Mouse (Mus musculus): ENCODE results near the gene Cog5. TPM values are rescaled to one million over a fixed set of nuclear protein-coding genes. Genes with fewer than 3 reads are reported as not detected.

The Cog5 gene
- total RNA-seq, 2 experiments from 2014 or later: 56.3 to 61.0 TPM

- ATAC-seq (replicated peaks; ENCODE audit: poor library complexity, severe bottlenecking): no peak
Observed at GRCm38 (mm10) chr12:31818051-31818461, 163.4 kb downstream of the Cog5 start.

- ATAC-seq (replicated peaks; ENCODE audit: poor library complexity, severe bottlenecking): no peak
Observed at GRCm38 (mm10) chr12:31819096-31819495, 164.4 kb downstream of the Cog5 start.

- no peak for ATAC-seq (replicated peaks; ENCODE audit: poor library complexity, severe bottlenecking)
Observed at GRCm38 (mm10) chr12:31819520-31819919, 164.9 kb downstream of the Cog5 start.

GRCm38 (mm10) chr12:31823671-31824070 lies 169.0 kb downstream of the Cog5 start:
- no peak for ATAC-seq (replicated peaks; ENCODE audit: poor library complexity, severe bottlenecking)

- ATAC-seq (replicated peaks; ENCODE audit: poor library complexity, severe bottlenecking): no peak
Observed at GRCm38 (mm10) chr12:31824831-31825230, 170.2 kb downstream of the Cog5 start.

GRCm38 (mm10) chr12:31825821-31826220 lies 171.2 kb downstream of the Cog5 start:
- ATAC-seq (replicated peaks; ENCODE audit: poor library complexity, severe bottlenecking): no peak

DNA sequence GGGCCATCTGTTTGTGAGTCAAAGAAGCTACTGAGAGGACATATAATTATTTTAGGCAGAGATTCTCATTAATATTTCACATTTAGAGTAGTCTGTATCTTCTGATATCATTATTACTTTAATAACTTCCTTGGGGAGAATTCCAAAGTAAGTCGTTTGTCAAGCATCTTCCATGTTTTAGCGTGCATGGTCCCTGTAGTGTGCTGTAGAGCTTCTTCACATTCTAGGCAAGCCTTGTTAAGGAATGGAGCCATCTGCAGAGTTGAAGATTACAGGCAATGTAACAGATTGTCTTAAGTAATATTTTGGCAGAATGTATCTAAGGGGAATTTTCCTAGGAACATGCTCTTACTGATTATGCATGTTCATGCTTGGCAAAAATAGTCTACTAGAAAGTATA lies 171.8 kb downstream of the Cog5 start:
- ATAC-seq (replicated peaks; ENCODE audit: poor library complexity, severe bottlenecking): no peak

DNA sequence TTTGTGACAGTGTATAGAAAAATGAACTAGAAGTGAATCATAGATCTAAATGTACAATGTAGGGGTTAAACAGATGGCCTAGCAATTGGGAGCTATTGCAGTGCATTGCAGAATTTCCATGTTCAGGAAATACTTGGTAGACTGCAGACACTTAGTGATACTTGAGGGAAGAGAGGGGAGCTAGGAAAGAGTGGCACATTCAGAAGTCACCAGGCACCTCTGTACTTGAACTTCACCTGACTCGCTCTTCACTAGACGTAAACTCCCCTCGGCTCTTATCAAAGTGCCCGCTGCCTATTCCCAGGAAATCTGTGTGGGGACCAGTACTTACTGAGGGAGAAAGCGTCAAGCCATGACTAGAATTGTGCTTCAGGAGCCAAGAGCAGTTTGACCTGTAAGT lies 180.8 kb downstream of the Cog5 start:
- ATAC-seq (replicated peaks; ENCODE audit: poor library complexity, severe bottlenecking): no peak

GRCm38 (mm10) chr12:31836211-31836610 lies 181.5 kb downstream of the Cog5 start:
- no peak for ATAC-seq (replicated peaks; ENCODE audit: poor library complexity, severe bottlenecking)

- no peak for ATAC-seq (replicated peaks; ENCODE audit: poor library complexity, severe bottlenecking)
Observed at GRCm38 (mm10) chr12:31838521-31838920, 183.9 kb downstream of the Cog5 start.

DNA sequence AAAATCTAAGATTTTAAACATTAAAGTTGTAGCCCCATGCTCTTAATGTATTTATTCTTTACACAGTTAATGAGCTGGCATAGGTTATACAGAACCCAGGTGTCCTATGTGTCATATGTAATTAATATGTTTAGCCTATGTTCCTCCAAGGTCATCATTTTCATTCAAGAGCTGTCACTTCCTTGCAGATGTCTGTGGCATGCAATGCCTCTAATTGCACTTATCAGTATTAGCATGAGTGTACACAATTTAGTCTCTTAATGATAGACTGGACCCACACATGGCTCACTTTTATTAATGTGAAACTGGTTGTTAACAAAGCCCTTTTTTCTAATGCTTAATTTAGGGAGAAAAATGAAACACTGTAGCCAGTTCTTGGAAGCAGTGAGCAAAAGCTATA lies 184.6 kb downstream of the Cog5 start:
- ATAC-seq (replicated peaks; ENCODE audit: poor library complexity, severe bottlenecking): no peak

DNA sequence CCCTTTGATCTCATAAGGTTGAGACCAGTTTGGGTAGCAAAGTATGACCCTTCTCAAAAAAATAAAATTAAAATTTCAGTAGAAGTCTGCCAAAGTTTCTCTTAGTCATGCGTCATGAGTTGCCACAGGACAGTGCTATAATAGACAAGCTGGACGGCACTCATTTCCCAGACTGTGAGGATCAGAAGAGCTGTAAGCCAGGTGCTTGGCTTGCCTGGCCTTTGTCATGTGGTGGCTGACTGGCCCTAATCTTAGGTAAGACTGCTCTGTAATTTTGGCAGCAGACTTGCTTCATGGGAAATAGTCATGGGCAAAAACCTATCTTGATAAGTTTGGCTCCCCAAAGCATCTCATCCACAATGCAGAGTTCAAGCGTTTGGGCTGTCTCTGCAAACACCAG lies 191.4 kb downstream of the Cog5 start:
- no peak for ATAC-seq (replicated peaks; ENCODE audit: poor library complexity, severe bottlenecking)

- no peak for ATAC-seq (replicated peaks; ENCODE audit: poor library complexity, severe bottlenecking)
Observed at GRCm38 (mm10) chr12:31848630-31849415, 194.2 kb downstream of the Cog5 start.

DNA sequence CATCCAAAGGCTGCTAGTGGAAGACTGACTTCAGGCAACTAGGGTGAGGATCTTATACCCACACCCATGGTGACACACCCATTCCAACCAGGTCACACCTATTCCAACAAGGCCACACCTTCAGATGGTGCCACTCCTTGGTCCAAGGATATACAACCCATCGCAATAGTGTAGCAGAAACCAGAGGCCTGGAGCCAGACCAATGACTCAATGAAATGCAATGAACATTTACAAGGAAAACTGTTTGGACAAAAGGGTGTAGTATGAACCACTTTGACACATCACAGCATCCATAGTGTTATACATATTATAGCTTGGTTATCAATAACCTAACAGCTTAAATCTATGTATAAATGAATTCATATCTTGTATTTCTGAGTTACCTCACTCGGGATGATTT lies 194.9 kb downstream of the Cog5 start:
- ATAC-seq (replicated peaks; ENCODE audit: poor library complexity, severe bottlenecking): no peak

DNA sequence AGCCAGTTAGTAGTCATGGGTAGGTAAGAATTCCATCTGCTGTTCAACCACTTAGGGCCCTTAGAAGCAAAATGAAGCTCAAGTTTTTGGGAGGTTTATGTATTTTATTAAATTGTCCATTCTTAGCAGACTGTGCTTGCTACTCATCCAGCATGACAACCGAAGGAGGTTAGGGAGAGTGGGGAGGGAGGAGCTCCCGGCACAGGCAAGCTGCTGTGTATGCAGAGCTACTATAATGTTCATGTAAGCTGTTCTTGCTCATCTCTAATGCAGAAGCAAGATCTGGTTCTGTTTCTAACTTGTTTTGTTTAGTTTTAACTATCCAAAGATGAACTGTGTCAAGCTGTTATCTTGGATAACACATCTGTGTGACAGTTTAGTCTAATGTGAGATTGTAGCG lies 199.4 kb downstream of the Cog5 start:
- ATAC-seq (replicated peaks; ENCODE audit: poor library complexity, severe bottlenecking): no peak

- ATAC-seq (replicated peaks; ENCODE audit: poor library complexity, severe bottlenecking): no peak
Observed at GRCm38 (mm10) chr12:31854817-31855216, 200.1 kb downstream of the Cog5 start.

DNA sequence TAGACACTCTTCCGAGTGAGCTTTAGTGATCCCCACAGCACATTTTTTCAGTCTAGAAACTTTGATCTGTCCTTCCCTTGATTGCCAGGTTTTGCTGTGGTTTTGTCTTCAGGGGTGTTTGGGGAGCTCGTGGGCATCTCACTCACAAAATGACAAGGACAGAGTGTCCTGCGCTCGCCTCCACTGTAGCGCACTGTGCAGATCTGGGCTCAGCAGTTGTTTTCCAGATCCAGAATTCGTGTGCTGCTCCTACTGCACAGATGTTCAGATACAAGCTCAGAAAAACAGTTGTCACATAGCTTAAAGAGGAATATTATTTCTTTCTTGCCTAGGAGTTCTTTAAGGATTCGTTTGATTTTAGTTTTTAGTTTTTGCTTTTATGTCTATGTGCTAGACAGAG lies 203.1 kb downstream of the Cog5 start:
- ATAC-seq (replicated peaks; ENCODE audit: poor library complexity, severe bottlenecking): no peak

GRCm38 (mm10) chr12:31862668-31863538 lies 208.2 kb downstream of the Cog5 start:
- peak; percentile 48; the same call in 1 of the 2 replicates for ATAC-seq (replicated peaks; ENCODE audit: poor library complexity, severe bottlenecking)

- ATAC-seq (replicated peaks; ENCODE audit: poor library complexity, severe bottlenecking): no peak
Observed at GRCm38 (mm10) chr12:31876775-31877174, 222.1 kb downstream of the Cog5 start.

DNA sequence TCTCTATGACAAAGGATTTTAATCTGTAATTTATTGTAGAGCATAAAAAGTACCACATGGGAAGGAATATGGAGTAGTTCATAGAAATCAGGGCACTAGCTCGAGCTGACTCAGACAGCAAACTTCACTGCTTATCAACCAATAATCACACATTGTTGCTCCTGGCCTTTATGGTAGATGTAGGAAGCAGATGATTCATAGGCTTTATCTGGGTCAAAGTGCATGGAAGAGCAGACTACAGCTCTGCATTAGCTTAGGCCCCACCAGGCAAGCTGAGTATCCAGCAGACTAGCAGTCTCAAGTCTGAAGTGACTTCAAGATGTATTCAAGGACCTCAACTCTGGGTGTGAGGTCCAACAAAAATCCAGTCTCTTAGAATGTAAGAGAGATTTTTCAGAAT lies 228.1 kb downstream of the Cog5 start:
- ATAC-seq (replicated peaks; ENCODE audit: poor library complexity, severe bottlenecking): no peak

GRCm38 (mm10) chr12:31884365-31884764 lies 229.7 kb downstream of the Cog5 start:
- ATAC-seq (replicated peaks; ENCODE audit: poor library complexity, severe bottlenecking): no peak

All from granulocyte monocyte progenitor cell, adult 5-6 weeks (primary cell).